Mouse (Mus musculus) frontal cortex, postnatal 36 days (tissue): ENCODE data around the gene Myt1l.

ENCODE experiments used
- DNase-seq, 2 experiments: peaks; one replicate each; pipeline ENCODE4 v3.0.0; 2022; ENCODE audit warnings: low spot score in 2 of 2

Myt1l gene

GRCm38 (mm10) chr12:29723722-29724338, 195.6 kb downstream of the Myt1l start:
- DNase-seq, result peak; percentile 67 to 82

GRCm38 (mm10) chr12:29728294-29728693, 200.1 kb downstream of the Myt1l start:
- DNase-seq, result no peak

DNA sequence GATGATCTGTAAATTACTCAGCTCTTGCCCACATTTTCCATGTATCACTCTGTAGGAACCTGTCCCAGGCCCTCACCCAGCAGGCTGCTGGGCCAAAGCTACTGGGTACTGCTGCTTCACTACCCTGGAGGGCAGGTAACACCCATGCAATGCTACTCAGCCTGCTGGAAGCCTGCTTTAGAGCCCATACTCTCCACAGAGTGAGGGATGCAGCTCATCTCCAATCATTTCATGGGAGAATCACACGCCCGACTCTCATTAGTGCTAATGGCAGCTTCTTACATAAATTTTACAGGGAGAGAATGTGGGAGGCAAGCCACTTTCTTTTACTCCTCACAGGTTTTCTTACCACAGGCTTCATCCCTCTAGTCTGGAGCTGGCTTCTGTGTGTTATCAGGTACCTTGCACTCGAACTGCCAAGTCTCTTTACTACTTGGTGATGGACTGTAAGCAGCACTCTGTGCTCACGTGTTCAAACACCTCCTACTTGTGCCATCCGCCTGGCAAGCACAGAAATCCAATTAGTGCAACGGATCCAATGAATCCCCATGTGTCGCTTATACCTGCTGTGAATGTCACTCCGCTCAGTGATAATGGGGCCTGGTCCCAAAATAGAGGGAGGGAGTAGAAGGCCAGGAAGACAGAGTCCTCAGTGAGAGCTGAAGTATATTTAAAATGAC, 212.3 kb downstream of the Myt1l start:
- peak; percentile 27 to 76 for DNase-seq

DNA sequence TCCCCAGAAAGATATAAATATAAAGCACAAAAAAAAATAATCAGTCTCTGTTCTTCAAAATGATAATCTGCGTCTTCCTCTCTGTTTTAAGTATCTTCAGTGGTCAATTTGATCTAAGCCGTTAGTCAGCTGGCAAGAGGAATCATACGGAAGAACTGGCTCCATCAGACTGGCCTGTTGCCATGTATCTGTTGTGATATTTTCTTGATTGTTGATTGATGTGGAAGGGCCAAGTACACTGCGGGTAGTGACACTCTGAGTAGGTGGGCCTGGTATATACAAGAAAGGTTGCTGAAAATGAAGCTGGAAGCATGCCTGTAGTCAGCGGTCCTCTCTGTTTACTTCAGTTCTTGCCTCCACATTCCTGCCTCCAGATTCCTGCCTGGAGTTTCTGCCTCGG, 213.0 kb downstream of the Myt1l start:
- DNase-seq, result no peak

GRCm38 (mm10) chr12:29750604-29751128, 222.5 kb downstream of the Myt1l start:
- no peak for DNase-seq

- DNase-seq, result peak in 1 of 2 experiments; percentile 63
Measured at GRCm38 (mm10) chr12:29755086-29755871, 227.1 kb downstream of the Myt1l start.

GRCm38 (mm10) chr12:29755872-29756265, 227.7 kb downstream of the Myt1l start:
- DNase-seq, result peak; percentile 49 to 57

GRCm38 (mm10) chr12:29760611-29761010, 232.4 kb downstream of the Myt1l start:
- DNase-seq, result no peak

DNA sequence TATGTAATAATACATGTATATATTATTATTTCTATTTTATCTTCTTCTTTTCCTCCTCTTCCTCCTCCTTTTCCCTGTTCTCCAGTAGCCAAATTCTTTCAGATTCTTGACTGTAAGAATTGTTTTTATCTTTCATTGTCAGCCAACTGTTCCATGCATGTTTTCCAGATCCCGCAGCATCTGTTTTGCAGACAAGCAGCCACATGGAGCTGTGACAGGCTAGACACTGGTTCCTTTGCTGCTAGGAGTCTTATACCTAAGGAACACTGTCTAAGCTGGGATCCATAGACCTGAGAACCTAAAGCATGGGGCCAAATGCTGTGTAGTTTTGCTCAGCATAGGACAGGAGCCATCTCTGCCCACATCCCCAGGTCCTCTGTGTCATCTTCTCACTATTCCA, 238.0 kb downstream of the Myt1l start:
- peak in 1 of 2 experiments; percentile 51 for DNase-seq

- no peak for DNase-seq
Measured at GRCm38 (mm10) chr12:29771791-29772190, 243.6 kb downstream of the Myt1l start.

- DNase-seq, result no peak
Measured at GRCm38 (mm10) chr12:29772401-29772800, 244.2 kb downstream of the Myt1l start.

- DNase-seq, result peak; percentile 28 to 57
Measured at GRCm38 (mm10) chr12:29778901-29779300, 250.7 kb downstream of the Myt1l start.

- DNase-seq, result peak; percentile 76 to 78
Measured at GRCm38 (mm10) chr12:29789319-29790050, 261.3 kb downstream of the Myt1l start.

DNA sequence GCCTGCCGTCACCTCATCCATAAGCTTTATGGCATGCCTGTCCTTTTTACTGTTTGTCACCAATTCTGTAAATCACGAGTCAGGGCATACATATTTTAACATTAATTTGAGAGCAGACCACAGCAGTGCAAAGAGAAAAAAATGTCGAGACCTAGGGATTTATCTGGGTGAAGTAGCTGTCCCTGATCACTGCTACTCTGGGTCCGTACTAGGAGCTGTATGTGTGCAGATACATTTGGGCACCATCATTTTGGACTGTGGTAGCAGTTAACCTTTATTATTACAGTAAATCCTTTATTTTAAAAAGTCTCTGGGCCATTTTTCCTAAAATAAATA, 261.8 kb downstream of the Myt1l start:
- no peak for DNase-seq

GRCm38 (mm10) chr12:29792998-29793397, 264.8 kb downstream of the Myt1l start:
- no peak for DNase-seq

- no peak for DNase-seq
Measured at GRCm38 (mm10) chr12:29795107-29795673, 267.0 kb downstream of the Myt1l start.

DNA sequence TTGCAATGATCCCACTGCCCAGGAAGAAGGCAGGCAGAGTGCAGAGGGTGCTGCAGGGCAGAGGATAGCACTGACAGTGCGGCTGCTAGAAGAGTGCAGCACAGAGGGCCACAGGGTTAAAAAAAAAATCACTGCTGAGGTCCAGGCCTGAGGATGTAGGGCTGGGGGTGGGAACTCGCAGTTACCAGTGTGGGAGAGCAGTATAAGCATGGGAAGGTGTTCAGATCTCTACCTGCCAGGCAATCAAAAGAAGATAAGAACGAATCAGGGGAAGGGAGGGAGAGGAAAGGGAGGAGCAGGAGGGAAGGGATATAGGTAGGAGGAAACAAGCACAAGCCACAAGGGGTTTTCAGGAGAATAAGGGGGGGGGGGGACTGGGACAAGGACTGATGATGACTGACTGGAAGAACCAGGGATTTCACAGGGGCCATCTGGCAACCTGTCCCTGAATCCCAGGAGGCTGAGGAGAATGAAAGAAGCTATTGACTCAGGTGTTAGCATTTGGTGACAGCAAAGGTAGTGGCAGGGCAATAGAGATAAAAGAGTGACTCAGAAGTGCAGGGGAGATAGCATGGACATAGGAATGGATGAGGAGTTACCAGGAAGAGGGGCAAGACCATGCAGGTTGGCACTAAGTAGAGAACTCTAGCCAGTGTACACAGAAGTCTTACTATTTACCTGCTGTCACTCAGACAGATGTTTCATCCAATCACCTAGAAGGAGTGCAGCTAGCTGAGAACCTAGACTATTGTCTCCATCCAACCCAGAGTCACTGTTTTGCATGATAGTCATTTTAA, 270.6 kb downstream of the Myt1l start:
- no peak for DNase-seq

DNA sequence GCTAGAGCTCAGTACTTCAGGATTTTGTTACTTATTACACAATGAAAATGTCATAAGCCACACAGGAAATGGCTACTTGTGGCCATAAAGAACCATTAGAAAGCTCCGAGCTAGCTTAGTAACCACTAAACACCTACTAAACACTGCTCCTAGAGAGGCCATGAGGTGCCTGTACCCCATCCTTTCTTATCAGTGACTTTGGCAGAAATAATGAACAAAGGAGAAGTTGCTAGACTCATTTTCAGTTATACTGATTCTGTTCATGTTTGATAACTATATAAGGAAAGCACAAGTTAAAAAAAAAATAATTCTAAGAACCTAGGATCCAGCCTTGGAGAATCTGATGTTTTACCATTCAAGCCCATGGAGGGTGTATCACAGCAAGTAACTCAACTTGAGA, 278.2 kb downstream of the Myt1l start:
- no peak for DNase-seq

- no peak for DNase-seq
Measured at GRCm38 (mm10) chr12:29809569-29810185, 281.5 kb downstream of the Myt1l start.

DNA sequence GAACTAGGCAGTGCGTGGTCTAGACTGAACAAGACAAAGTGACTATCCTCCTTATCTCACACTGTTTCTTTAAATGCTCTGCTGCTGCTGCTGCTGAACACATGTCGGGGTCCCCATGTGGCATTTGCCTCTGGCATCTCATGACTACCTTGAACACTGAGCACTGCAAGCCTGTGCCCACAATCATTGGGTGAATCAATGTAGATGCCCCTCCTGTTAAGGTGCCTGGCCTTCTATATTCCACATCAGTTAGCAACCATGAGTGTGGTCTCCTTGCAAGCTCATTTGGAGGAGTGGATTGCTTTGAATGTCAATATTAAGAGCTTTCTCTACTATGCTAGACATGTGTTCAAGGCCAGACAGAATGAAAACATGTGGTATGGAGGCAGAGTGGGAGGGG, 287.3 kb downstream of the Myt1l start:
- DNase-seq, result no peak
